Mouse (Mus musculus) liver, postnatal 0 days (tissue): ENCODE measurements at regions not wholly inside any gene's neighbourhood (a gene's known extent, or its start where the extent isn't known, plus 50 kb on each side); places are given as distances from the start of the nearest gene placed in this dataset.

ENCODE experiments used
- ATAC-seq: fragments of 200-750 bp; cut with Nextera tagmentation; 2 replicates; pipeline ENCODE4 v1.8.0; 2017; ENCODE audit warnings: mild to moderate bottlenecking, moderate library complexity
- DNase-seq: peaks from one replicate; pipeline ENCODE4 v3.0.0-alpha.2; 2016
- H3K27ac ChIP-seq: fragments of 300-500 bp; sonication (generic); 2 replicates; pipeline ENCODE4 v1.5.1; 2014; ENCODE audit warnings: antibody characterized with exemption, moderate library complexity, mild to moderate bottlenecking, low read depth
- H3K27me3 ChIP-seq: fragments of 300-500 bp; sonication (generic); 2 replicates; pipeline ENCODE4 v1.6.1; 2014; ENCODE audit warnings: low read length, control low read depth, mixed read lengths; ENCODE audit not compliant: insufficient read depth
- H3K36me3 ChIP-seq: fragments of 300-500 bp; sonication (generic); replicated peaks from 2 replicates; pipeline ENCODE4 v1.6.1; 2014; ENCODE audit warnings: mild to moderate bottlenecking, control low read depth, low read length, moderate library complexity, mixed read lengths; ENCODE audit not compliant: insufficient read depth
- H3K4me1 ChIP-seq: fragments of 300-500 bp; sonication (generic); 2 replicates; pipeline ENCODE4 v1.6.1; 2014; ENCODE audit warnings: antibody characterized with exemption, mild to moderate bottlenecking, control low read depth; ENCODE audit not compliant: insufficient read depth
- H3K4me2 ChIP-seq: fragments of 300-500 bp; sonication (generic); 2 replicates; pipeline ENCODE4 v1.6.1; 2014; ENCODE audit warnings: low read depth, mild to moderate bottlenecking, low read length, moderate library complexity, mixed read lengths
- H3K4me3 ChIP-seq: fragments of 300-500 bp; sonication (generic); 2 replicates; pipeline ENCODE4 v1.5.1; 2014; ENCODE audit warnings: low read depth, low read length
- H3K9ac ChIP-seq: fragments of 300-500 bp; sonication (generic); replicated peaks from 2 replicates; pipeline ENCODE4 v1.6.1; 2014; ENCODE audit warnings: mild to moderate bottlenecking, moderate library complexity
- H3K9me3 ChIP-seq: fragments of 300-500 bp; sonication (generic); 2 replicates; pipeline ENCODE4 v1.6.1; 2016; ENCODE audit warnings: mild to moderate bottlenecking, control low read depth, low read length, mixed read lengths
- CTCF ChIP-seq: sonication (generic); IDR thresholded peaks from 2 replicates; pipeline ENCODE4 v1.5.1; 2016; ENCODE audit warnings: antibody characterized with exemption, low read depth
- EP300 ChIP-seq: IDR thresholded peaks from 2 replicates; pipeline ENCODE4 v1.6.1; 2016; ENCODE audit warnings: antibody characterized with exemption, low read depth, mild to moderate bottlenecking
- WGBS: fragments of 180-500 bp; shearing (Covaris S2); extraction: QIAGEN DNeasy Blood & Tissue Kit; methylation state at CpG from one replicate; pipeline ENCODE4 v1.1.7; 2014; ENCODE audit not compliant: insufficient replicate concordance; 5-methylcytosine and 5-hydroxymethylcytosine counted together

GRCm38 (mm10) chr2:74209421-74209917, 298.3 kb upstream of the Atp5g3 start:
- no peaks in the 10 kb centered on the region for H3K9me3 ChIP-seq
- H3K4me1 ChIP-seq: no peaks in the 10 kb centered on the region
- TF ChIP-seq CTCF (no peak), EP300 (no peak)
- no peak for DNase-seq
- no peak overlapping the region for H3K27ac ChIP-seq
- WGBS: 75% methylated on average over 3 of the region's 3 CpGs
- no peak for ATAC-seq
- no peak overlapping the region for H3K4me3 ChIP-seq
- no peak overlapping the region for H3K9ac ChIP-seq
- H3K36me3 ChIP-seq: no peaks in the 10 kb centered on the region
- H3K4me2 ChIP-seq: no peak overlapping the region
- no peaks in the 10 kb centered on the region for H3K27me3 ChIP-seq

GRCm38 (mm10) chr2:74207440-74207839, 296.3 kb upstream of the Atp5g3 start:
- no peaks in the 10 kb centered on the region for H3K36me3 ChIP-seq
- 45% methylated on average over 10 of the region's 10 CpGs for WGBS
- H3K27me3 ChIP-seq: no peaks in the 10 kb centered on the region
- no peak overlapping the region for H3K9ac ChIP-seq
- H3K4me3 ChIP-seq: no peak overlapping the region
- no peak for TF ChIP-seq CTCF
- TF ChIP-seq EP300: no peak
- ATAC-seq: no peak
- no peak overlapping the region for H3K4me2 ChIP-seq
- no peaks in the 10 kb centered on the region for H3K4me1 ChIP-seq
- H3K9me3 ChIP-seq: no peaks in the 10 kb centered on the region
- no peak for DNase-seq
- no peak overlapping the region for H3K27ac ChIP-seq

- WGBS: 69% methylated on average over 3 of the region's 3 CpGs
These were observed 291.6 kb upstream of the Atp5g3 start for GRCm38 (mm10) chr2:74202776-74203175.

GRCm38 (mm10) chr2:74201608-74202323, 290.6 kb upstream of the Atp5g3 start:
- Histone ChIP-seq H3K27ac (no peak overlapping the region), H3K9ac (no peak overlapping the region), H3K36me3 (no peaks in the 10 kb centered on the region), H3K4me1 (no peaks in the 10 kb centered on the region), H3K9me3 (no peaks in the 10 kb centered on the region), H3K4me3 (no peak overlapping the region), H3K4me2 (no peak overlapping the region), H3K27me3 (no peaks in the 10 kb centered on the region)
- ATAC-seq (no peak), DNase-seq (no peak)
- TF ChIP-seq CTCF (no peak), EP300 (no peak)
- 55% methylated on average over 11 of the region's 11 CpGs for WGBS

More at GRCm38 (mm10) chr2:74202776-74203175, 291.6 kb upstream of the Atp5g3 start:
- no peaks in the 10 kb centered on the region for H3K9me3 ChIP-seq
- H3K4me1 ChIP-seq: no peaks in the 10 kb centered on the region
- no peak overlapping the region for H3K4me2 ChIP-seq
- no peak overlapping the region for H3K9ac ChIP-seq
- H3K27me3 ChIP-seq: no peaks in the 10 kb centered on the region
- H3K27ac ChIP-seq: no peak overlapping the region
- no peak for DNase-seq
- H3K36me3 ChIP-seq: no peaks in the 10 kb centered on the region
- no peak for ATAC-seq
- no peak for TF ChIP-seq CTCF
- no peak for TF ChIP-seq EP300
- no peak overlapping the region for H3K4me3 ChIP-seq

GRCm38 (mm10) chr2:74199550-74199949, 288.4 kb upstream of the Atp5g3 start:
- H3K36me3 ChIP-seq: no peaks in the 10 kb centered on the region
- no peak overlapping the region for H3K9ac ChIP-seq
- TF ChIP-seq EP300 (no peak), CTCF (no peak)
- H3K4me1 ChIP-seq: no peaks in the 10 kb centered on the region
- no peaks in the 10 kb centered on the region for H3K27me3 ChIP-seq
- H3K9me3 ChIP-seq: no peaks in the 10 kb centered on the region
- no peak overlapping the region for H3K4me3 ChIP-seq
- DNase-seq: no peak
- H3K27ac ChIP-seq: no peak overlapping the region
- ATAC-seq: no peak
- 41% methylated on average over 12 of the region's 12 CpGs for WGBS
- H3K4me2 ChIP-seq: no peak overlapping the region

GRCm38 (mm10) chr2:74187963-74188790, 277.1 kb upstream of the Atp5g3 start:
- H3K4me2 ChIP-seq: no peak overlapping the region
- H3K4me3 ChIP-seq: no peak overlapping the region
- 42% methylated on average over 8 of the region's 8 CpGs for WGBS
- H3K4me1 ChIP-seq: no peaks in the 10 kb centered on the region
- no peak for DNase-seq
- H3K9ac ChIP-seq: no peak overlapping the region
- ATAC-seq: no peak
- no peak for TF ChIP-seq CTCF
- TF ChIP-seq EP300: no peak
- H3K36me3 ChIP-seq: no peaks in the 10 kb centered on the region
- H3K9me3 ChIP-seq: no peaks in the 10 kb centered on the region
- H3K27me3 ChIP-seq: no peaks in the 10 kb centered on the region
- no peak overlapping the region for H3K27ac ChIP-seq
